Mouse (Mus musculus) monocyte, adult 5-6 weeks (primary cell): ENCODE results near the gene Farp2. TPM values are rescaled to one million over a fixed set of nuclear protein-coding genes. Genes with fewer than 3 reads are reported as not detected.

Experiments
- ATAC-seq: fragments of 153-309, 156-312 bp; replicated peaks from 2 replicates; pipeline ENCODE4 v1.8.0; 2017; ENCODE audit warnings: mild to moderate bottlenecking; ENCODE audit not compliant: low TSS enrichment, insufficient number of reproducible peaks, severe bottlenecking, poor library complexity, low FRiP score
- total RNA-seq: library from RNA; stranded (forward); fragments of 200-1000, 200-491, 200-594 nt; gene quantifications from 3 replicates; pipeline ENCODE4 v1.2.3, GENCODE M21; 2017

Gene Farp2
- total RNA-seq, 1 experiment from 2014 or later: 2.0 TPM

- no peak for ATAC-seq
Observed at GRCm38 (mm10) chr1:93543196-93543595, 31.3 kb downstream of the Farp2 start.

- no peak for ATAC-seq
Observed at GRCm38 (mm10) chr1:93547286-93547685, 35.4 kb downstream of the Farp2 start.

GRCm38 (mm10) chr1:93551427-93551826, 39.5 kb downstream of the Farp2 start:
- ATAC-seq: no peak

GRCm38 (mm10) chr1:93563224-93563623, 51.3 kb downstream of the Farp2 start:
- ATAC-seq: no peak

GRCm38 (mm10) chr1:93563649-93564048, 51.8 kb downstream of the Farp2 start:
- ATAC-seq: no peak

- no peak for ATAC-seq
Observed at GRCm38 (mm10) chr1:93564781-93565180, 52.9 kb downstream of the Farp2 start.

GRCm38 (mm10) chr1:93567013-93567412, 55.1 kb downstream of the Farp2 start:
- ATAC-seq: no peak

- ATAC-seq: no peak
Observed at GRCm38 (mm10) chr1:93567717-93568497, 56.0 kb downstream of the Farp2 start.

GRCm38 (mm10) chr1:93577066-93577465, 65.2 kb downstream of the Farp2 start:
- no peak for ATAC-seq

GRCm38 (mm10) chr1:93577861-93578260, 66.0 kb downstream of the Farp2 start:
- ATAC-seq: no peak

GRCm38 (mm10) chr1:93581545-93581944, 69.7 kb downstream of the Farp2 start:
- ATAC-seq: no peak

GRCm38 (mm10) chr1:93588346-93588745, 76.5 kb downstream of the Farp2 start:
- ATAC-seq: no peak

GRCm38 (mm10) chr1:93593960-93594359, 82.1 kb downstream of the Farp2 start:
- no peak for ATAC-seq

- no peak for ATAC-seq
Observed at GRCm38 (mm10) chr1:93595916-93596315, 84.0 kb downstream of the Farp2 start.

- no peak for ATAC-seq
Observed at GRCm38 (mm10) chr1:93602911-93603310, 91.0 kb downstream of the Farp2 start.

GRCm38 (mm10) chr1:93603921-93604320, 92.0 kb downstream of the Farp2 start:
- ATAC-seq: no peak

GRCm38 (mm10) chr1:93607090-93608083, 95.5 kb downstream of the Farp2 start:
- ATAC-seq: no peak

- ATAC-seq: no peak
Observed at GRCm38 (mm10) chr1:93608696-93609245, 96.9 kb downstream of the Farp2 start.

GRCm38 (mm10) chr1:93609762-93610161, 97.9 kb downstream of the Farp2 start:
- no peak for ATAC-seq
